Comparison of ENCODE assay signal across 11 mouse cellular contexts in genomic region chr3:85015667-85016066, GRCm38 (mm10).
A peak's percentile ranks its signal among the peaks of the same experiment; 100 is the strongest.
DNase-seq lines count a peak whose midpoint lies in the region; TF ChIP-seq lines count a peak whose summit lies in the region.
"Had no signal": no experiment of that assay in that cellular context is flagged by ENCODE, and none has a peak within 500 bp of the region (broad histone marks: within the 10 kb centered on the region; RNA-seq: fewer than 3 reads in every experiment).

No protein-coding gene starts in this region.

- no peak for TF ChIP-seq EP300 in heart, adult 2 months (IDR thresholded peaks at IDR 0.05; ENCODE audit: insufficient read depth, low read depth, low read length)

- H3K36me3 ChIP-seq in heart, adult 2 months (ENCODE audit: control insufficient read depth, insufficient read depth, low read length) = no peaks in the 10 kb centered on the region
- H3K36me3 ChIP-seq: liver, embryonic 13.5 days had no signal

- TF ChIP-seq CTCF in heart, adult 2 months (IDR thresholded peaks at IDR 0.05) = no peak
- no peak for TF ChIP-seq CTCF in brain, embryonic 14.5 days (IDR thresholded peaks at IDR 0.05; ENCODE audit: borderline replicate concordance, extremely low read depth, insufficient read depth, insufficient read length)

- no peaks in the 10 kb centered on the region for H3K79me2 ChIP-seq in heart, adult 2 months (replicated peaks; ENCODE audit: control insufficient read depth, insufficient read depth, low read length)

- intact Hi-C loops in heart, adult 2 months (cut with DNase I) = no loop called here
- intact Hi-C loops in left cerebral cortex, postnatal 14 days (cut with DNase I) = no loop called here
- intact Hi-C loops in gastrocnemius, postnatal 14 days (cut with DNase I; ENCODE audit: low total_unique reads) = no loop called here

- H3K4me1 ChIP-seq in heart, adult 2 months (ENCODE audit: control insufficient read depth, insufficient read depth, low read length) = no peaks in the 10 kb centered on the region
- H3K4me1 ChIP-seq: liver, embryonic 13.5 days had no signal

- H3K27ac ChIP-seq in heart, adult 2 months = no peak overlapping the region
- H3K27ac ChIP-seq: liver, embryonic 13.5 days had no signal

- H3K9ac ChIP-seq in heart, adult 2 months (ENCODE audit: low read depth, low read length) = no peak overlapping the region
- H3K9ac ChIP-seq: liver, embryonic 13.5 days had no signal

- no peak for TF ChIP-seq POLR2A in heart, adult 2 months (IDR thresholded peaks at IDR 0.05; ENCODE audit: insufficient read depth, low read depth, low read length)
- no peak for TF ChIP-seq POLR2A in brain, embryonic 14.5 days (IDR thresholded peaks at IDR 0.05; ENCODE audit: borderline replicate concordance, extremely low read depth, insufficient read depth, insufficient read length, poor library complexity, severe bottlenecking)

- peak; percentile 15 for DNase-seq in heart, adult 11 months
- no peak for DNase-seq in heart, adult 2 months
- peak; percentile 60 for DNase-seq in brain, embryonic 14.5 days (ENCODE audit: low read depth)
- peak; percentile 26 to 33 for DNase-seq in frontal cortex, postnatal 10 days (ENCODE audit: low spot score in 2 of 2)
- peak; percentile 71 to 73 for DNase-seq in left cerebral cortex, postnatal 14 days (ENCODE audit: low spot score in 2 of 2)
- no peak for DNase-seq in kidney, postnatal 14 days
- no peak for DNase-seq in ovary, adult 18-20 months (ENCODE audit: low spot score)
- DNase-seq in gastrocnemius, postnatal 14 days = no peak
- DNase-seq: gastrocnemius, postnatal 10 days; liver, embryonic 13.5 days had no signal

- 59% methylated on average over 9 of the region's 9 CpGs for WGBS in heart, adult 2 months

- no peak overlapping the region for H3K4me3 ChIP-seq in heart, adult 2 months
- H3K4me3 ChIP-seq: liver, embryonic 13.5 days had no signal

- no peaks in the 10 kb centered on the region for H3K27me3 ChIP-seq in heart, adult 2 months (ENCODE audit: control insufficient read depth, insufficient read depth, low read length)
- H3K27me3 ChIP-seq: CH12.LX; liver, embryonic 13.5 days had no signal

Comparison
In these comparisons a context has a peak if more than half of its experiments do, and no peak if none do; other contexts are left out.
1. DNase-seq: peak in heart, adult 11 months (single experiment), brain, embryonic 14.5 days (single experiment), frontal cortex, postnatal 10 days (2 of 2) and left cerebral cortex, postnatal 14 days (2 of 2); none in heart, adult 2 months (0 of 2), kidney, postnatal 14 days (single experiment), ovary, adult 18-20 months (single experiment) and gastrocnemius, postnatal 14 days (single experiment).